Mouse (Mus musculus) ES-Bruce4 (cell line): ENCODE data around the gene Cdc42bpa. TPM values are rescaled to one million over a fixed set of nuclear protein-coding genes. Genes with fewer than 3 reads are reported as not detected.

Source experiments
- H3K27ac ChIP-seq: 2 replicates; pipeline ENCODE4 v1.5.1; 2012; ENCODE audit warnings: low read length, inconsistent platforms; ENCODE audit not compliant: insufficient read depth
- H3K27me3 ChIP-seq: 2 replicates; pipeline ENCODE4 v1.6.1; 2012; ENCODE audit warnings: mild to moderate bottlenecking, low read length, inconsistent platforms; ENCODE audit not compliant: control insufficient read depth, poor library complexity, insufficient read depth, severe bottlenecking
- H3K36me3 ChIP-seq: 2 replicates; pipeline ENCODE4 v1.6.1; 2012; ENCODE audit warnings: inconsistent platforms, mild to moderate bottlenecking, low read length, moderate library complexity; ENCODE audit not compliant: control insufficient read depth, poor library complexity, insufficient read depth, severe bottlenecking
- H3K4me1 ChIP-seq: one replicate; pipeline ENCODE4 v1.8.1; 2011; ENCODE audit warnings: low read length; ENCODE audit not compliant: control insufficient read depth, insufficient read depth
- H3K4me3 ChIP-seq: 2 replicates; pipeline ENCODE4 v1.5.1; 2011; ENCODE audit warnings: low read depth, mild to moderate bottlenecking, low read length
- H3K9ac ChIP-seq: 2 replicates; pipeline ENCODE4 v1.6.1; 2012; ENCODE audit warnings: low read depth, mild to moderate bottlenecking, inconsistent platforms; ENCODE audit not compliant: poor library complexity, severe bottlenecking
- H3K9me3 ChIP-seq: replicated peaks from 2 replicates; pipeline ENCODE4 v1.6.1; 2012; ENCODE audit warnings: mild to moderate bottlenecking, low read length, inconsistent platforms; ENCODE audit not compliant: control insufficient read depth, poor library complexity, insufficient read depth, severe bottlenecking
- CTCF ChIP-seq: IDR thresholded peaks from one replicate; pipeline ENCODE4 v1.8.1; 2011; ENCODE audit warnings: low read depth, low read length
- EP300 ChIP-seq: IDR thresholded peaks from 2 replicates; pipeline ENCODE4 v1.6.1; 2011; ENCODE audit warnings: low read depth, low read length; ENCODE audit not compliant: insufficient read depth
- POLR2A ChIP-seq: IDR thresholded peaks from one replicate; pipeline ENCODE4 v1.8.1; 2011; ENCODE audit warnings: low read length; ENCODE audit not compliant: insufficient read depth
- polyA plus RNA-seq: library from polyadenylated mRNA; stranded (reverse); fragments of >200 nt; gene quantifications from 2 replicates; pipeline ENCODE4 v1.2.4, GENCODE M21; 2011; ENCODE audit warnings: low read depth; ENCODE audit not compliant: missing spikeins, insufficient read depth, insufficient read length

The Cdc42bpa gene
- polyA plus RNA-seq, 1 experiment = 39.3 TPM

DNA sequence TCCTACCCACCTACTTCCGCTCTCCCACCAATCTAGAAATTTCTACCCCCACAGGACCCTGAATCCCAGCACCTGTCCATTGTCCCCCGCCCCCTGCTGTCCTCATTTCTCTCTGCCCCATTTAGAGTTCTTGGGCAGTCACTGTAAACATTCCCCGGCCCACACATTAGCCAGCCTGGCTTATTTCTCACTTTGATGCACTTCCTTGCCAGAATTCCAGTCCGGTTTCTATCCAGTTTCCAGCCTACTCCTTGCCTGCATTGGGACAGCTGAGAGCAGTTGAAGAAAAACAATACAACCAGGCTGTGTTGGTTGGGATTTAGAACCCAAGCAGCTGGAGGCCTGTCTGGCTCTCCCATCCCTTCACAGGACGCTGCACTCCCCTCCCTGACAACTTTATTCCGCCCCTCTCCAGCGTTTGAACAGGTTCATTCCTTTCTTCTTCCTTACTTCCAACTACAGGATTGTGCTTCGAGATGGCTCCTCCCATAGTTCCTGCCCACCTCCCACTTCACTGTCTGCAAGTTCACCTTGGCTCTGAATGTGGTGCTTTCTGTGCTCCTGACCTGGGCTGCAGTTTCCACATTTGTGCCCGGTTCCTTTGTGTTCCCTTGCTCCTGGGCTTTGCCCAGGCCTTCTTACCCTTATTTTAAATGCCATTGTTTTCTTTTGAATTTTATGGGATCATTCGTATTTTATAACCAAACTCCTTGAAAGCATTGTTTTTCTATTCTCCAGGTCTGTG is 36.4 kb upstream of the Cdc42bpa start:
- Histone ChIP-seq H3K9me3 (no peaks in the 10 kb centered on the region), H3K4me3 (no peak overlapping the region), H3K27ac (no peak overlapping the region), H3K9ac (no peak overlapping the region), H3K27me3 (no peaks in the 10 kb centered on the region), H3K4me1 (no peaks in the 10 kb centered on the region), H3K36me3 (no peaks in the 10 kb centered on the region)
- no peak for TF ChIP-seq CTCF
- no peak for TF ChIP-seq EP300
- no peak for TF ChIP-seq POLR2A

DNA sequence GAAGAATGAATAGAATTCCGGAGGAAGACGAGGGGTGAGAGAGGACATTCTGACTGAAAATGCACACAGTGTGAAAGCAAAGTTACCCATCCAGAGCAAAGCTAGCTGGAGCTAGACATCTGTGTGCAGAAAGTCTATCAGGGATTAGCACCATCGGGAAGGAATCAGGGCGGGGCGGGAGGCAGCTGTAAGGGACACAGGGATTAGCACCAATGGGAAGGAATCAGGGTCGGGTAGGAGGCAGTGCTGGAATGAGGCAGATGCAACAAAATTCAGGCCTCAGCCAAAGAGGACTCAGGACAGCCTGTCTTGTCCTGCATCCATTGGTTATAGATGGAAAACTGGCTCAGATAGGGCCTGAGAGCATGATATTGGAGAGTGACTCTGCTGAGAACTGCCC is 34.0 kb upstream of the Cdc42bpa start:
- TF ChIP-seq POLR2A (no peak), EP300 (no peak), CTCF (no peak)
- H3K9ac ChIP-seq = no peak overlapping the region
- no peaks in the 10 kb centered on the region for H3K27me3 ChIP-seq
- H3K4me1 ChIP-seq = no peaks in the 10 kb centered on the region
- no peaks in the 10 kb centered on the region for H3K36me3 ChIP-seq
- H3K9me3 ChIP-seq = no peaks in the 10 kb centered on the region
- no peak overlapping the region for H3K27ac ChIP-seq
- no peak overlapping the region for H3K4me3 ChIP-seq

- Histone ChIP-seq H3K4me1 (no peaks in the 10 kb centered on the region), H3K4me3 (no peak overlapping the region), H3K27me3 (no peaks in the 10 kb centered on the region), H3K9ac (no peak overlapping the region), H3K9me3 (no peaks in the 10 kb centered on the region), H3K27ac (no peak overlapping the region), H3K36me3 (no peaks in the 10 kb centered on the region)
- TF ChIP-seq CTCF (no peak), EP300 (no peak), POLR2A (no peak)
Observed at GRCm38 (mm10) chr1:179927102-179927501, 33.2 kb upstream of the Cdc42bpa start.

DNA sequence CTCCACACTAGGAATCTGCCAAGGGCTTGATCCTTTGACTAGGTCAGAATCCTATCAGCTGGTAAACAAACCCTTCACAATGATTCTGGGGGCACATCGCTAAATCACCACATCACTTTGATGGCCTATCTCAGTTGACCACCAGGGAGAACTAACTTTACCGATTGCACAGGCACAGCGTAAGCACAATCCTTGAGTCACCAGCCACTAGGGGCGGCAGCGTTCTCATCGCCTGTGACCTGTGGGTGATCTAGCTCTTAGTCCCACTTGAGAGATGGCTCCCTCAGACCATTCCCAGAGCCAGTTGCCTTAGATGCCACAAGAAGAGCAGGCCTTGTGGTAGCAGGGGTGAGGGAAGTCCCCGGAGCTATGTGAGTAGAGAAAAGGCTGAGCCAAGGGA is 31.4 kb upstream of the Cdc42bpa start:
- no peak overlapping the region for H3K27ac ChIP-seq
- no peaks in the 10 kb centered on the region for H3K9me3 ChIP-seq
- no peaks in the 10 kb centered on the region for H3K4me1 ChIP-seq
- no peaks in the 10 kb centered on the region for H3K27me3 ChIP-seq
- H3K4me3 ChIP-seq = no peak overlapping the region
- no peak overlapping the region for H3K9ac ChIP-seq
- no peaks in the 10 kb centered on the region for H3K36me3 ChIP-seq
- TF ChIP-seq POLR2A (no peak), CTCF (peak; percentile 59)

- no peaks in the 10 kb centered on the region for H3K9me3 ChIP-seq
- H3K4me3 ChIP-seq = no peak overlapping the region
- TF ChIP-seq POLR2A (no peak), EP300 (no peak), CTCF (no peak)
- no peaks in the 10 kb centered on the region for H3K36me3 ChIP-seq
- no peak overlapping the region for H3K27ac ChIP-seq
- H3K9ac ChIP-seq = no peak overlapping the region
- no peaks in the 10 kb centered on the region for H3K27me3 ChIP-seq
- H3K4me1 ChIP-seq = no peaks in the 10 kb centered on the region
Observed at GRCm38 (mm10) chr1:179931247-179931646, 29.0 kb upstream of the Cdc42bpa start.

GRCm38 (mm10) chr1:179934064-179934463 is 26.2 kb upstream of the Cdc42bpa start:
- TF ChIP-seq CTCF (no peak), EP300 (no peak)
- H3K9ac ChIP-seq = no peak overlapping the region

More at GRCm38 (mm10) chr1:179934064-179934463, 26.2 kb upstream of the Cdc42bpa start:
- H3K4me1 ChIP-seq = no peaks in the 10 kb centered on the region
- no peak overlapping the region for H3K4me3 ChIP-seq
- no peaks in the 10 kb centered on the region for H3K27me3 ChIP-seq
- no peak overlapping the region for H3K27ac ChIP-seq
- no peaks in the 10 kb centered on the region for H3K9me3 ChIP-seq
- no peaks in the 10 kb centered on the region for H3K36me3 ChIP-seq
